Mouse (Mus musculus) embryonic facial prominence, embryonic 10.5 days (tissue): ENCODE measurements around the gene Elmo1. TPM values are rescaled to one million over a fixed set of nuclear protein-coding genes. Genes with fewer than 3 reads are reported as not detected.

Source experiments
- DNase-seq: peaks from one replicate; pipeline ENCODE4 v3.0.0-alpha.2; 2017; ENCODE audit warnings: low spot score
- H3K27ac ChIP-seq: fragments of 300-500 bp; sonication (generic); replicated peaks from 2 replicates; pipeline ENCODE4 v1.5.1; 2016; ENCODE audit warnings: mild to moderate bottlenecking
- H3K27me3 ChIP-seq: fragments of 300-500 bp; sonication (generic); replicated peaks from 2 replicates; pipeline ENCODE4 v1.6.1; 2016; ENCODE audit warnings: low read depth, mild to moderate bottlenecking; ENCODE audit not compliant: poor library complexity, severe bottlenecking
- H3K36me3 ChIP-seq: fragments of 300-500 bp; sonication (generic); replicated peaks from 2 replicates; pipeline ENCODE4 v1.6.1; 2016; ENCODE audit warnings: mild to moderate bottlenecking, moderate library complexity
- H3K4me1 ChIP-seq: fragments of 300-500 bp; sonication (generic); 2 replicates; pipeline ENCODE4 v1.6.1; 2016
- H3K4me3 ChIP-seq: fragments of 300-500 bp; sonication (generic); 2 replicates; pipeline ENCODE4 v1.5.1; 2016; ENCODE audit warnings: mild to moderate bottlenecking, moderate library complexity
- H3K9me3 ChIP-seq: fragments of 300-500 bp; sonication (generic); 2 replicates; pipeline ENCODE4 v1.6.1; 2016; ENCODE audit warnings: mild to moderate bottlenecking
- WGBS: fragments of 180-500 bp; shearing (Covaris S2); methylation state at CpG from one replicate; pipeline ENCODE4 v1.1.7; 2016; 5-methylcytosine and 5-hydroxymethylcytosine counted together
- polyA plus RNA-seq: library from polyadenylated mRNA; unstranded; fragments of >200 nt; fragmentation: Nextera tagmentation; extraction: Ambion mirVana; gene quantifications from 2 replicates; pipeline ENCODE4 v1.2.1, GENCODE M21; 2016

Elmo1 gene
- polyA plus RNA-seq, 1 experiment from 2014 or later: 9.0 TPM

GRCm38 (mm10) chr13:20384846-20385245 lies 294.4 kb downstream of the Elmo1 start:
- 89% methylated on average over 2 of the region's 2 CpGs for WGBS
- Histone ChIP-seq H3K4me3 (no peak overlapping the region), H3K9me3 (no peaks in the 10 kb centered on the region), H3K4me1 (peaks cover 2% of the 10 kb centered on the region; the same call in 1 of the 2 replicates), H3K36me3 (no peaks in the 10 kb centered on the region), H3K27ac (no peak overlapping the region), H3K27me3 (no peaks in the 10 kb centered on the region)
- no peak for DNase-seq

DNA sequence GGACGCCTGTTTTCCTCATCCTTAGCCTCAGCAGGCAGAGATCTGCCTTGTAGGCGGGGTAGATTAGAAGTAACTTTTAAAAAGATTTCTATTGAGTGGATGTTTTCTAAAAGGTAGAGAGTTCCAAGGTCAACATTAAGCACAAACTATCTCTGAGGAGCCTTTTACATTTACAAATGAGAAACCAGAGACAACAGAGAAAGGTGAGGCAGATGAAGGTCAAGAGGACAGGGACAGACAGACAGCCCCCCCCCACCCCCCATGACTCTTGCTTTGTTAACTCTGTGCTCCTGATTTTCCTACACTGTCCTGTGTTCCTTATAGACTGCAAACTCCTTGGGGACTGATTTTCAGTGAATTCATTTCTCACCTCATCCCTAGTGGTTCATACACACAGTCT lies 295.0 kb downstream of the Elmo1 start:
- no peak overlapping the region for H3K27ac ChIP-seq
- H3K36me3 ChIP-seq: no peaks in the 10 kb centered on the region
- no peak for DNase-seq
- H3K9me3 ChIP-seq: no peaks in the 10 kb centered on the region
- H3K4me1 ChIP-seq: peaks cover 2% of the 10 kb centered on the region; the same call in 1 of the 2 replicates
- H3K27me3 ChIP-seq: no peaks in the 10 kb centered on the region
- H3K4me3 ChIP-seq: no peak overlapping the region
- WGBS: 77% methylated on average over 2 of the region's 2 CpGs

DNA sequence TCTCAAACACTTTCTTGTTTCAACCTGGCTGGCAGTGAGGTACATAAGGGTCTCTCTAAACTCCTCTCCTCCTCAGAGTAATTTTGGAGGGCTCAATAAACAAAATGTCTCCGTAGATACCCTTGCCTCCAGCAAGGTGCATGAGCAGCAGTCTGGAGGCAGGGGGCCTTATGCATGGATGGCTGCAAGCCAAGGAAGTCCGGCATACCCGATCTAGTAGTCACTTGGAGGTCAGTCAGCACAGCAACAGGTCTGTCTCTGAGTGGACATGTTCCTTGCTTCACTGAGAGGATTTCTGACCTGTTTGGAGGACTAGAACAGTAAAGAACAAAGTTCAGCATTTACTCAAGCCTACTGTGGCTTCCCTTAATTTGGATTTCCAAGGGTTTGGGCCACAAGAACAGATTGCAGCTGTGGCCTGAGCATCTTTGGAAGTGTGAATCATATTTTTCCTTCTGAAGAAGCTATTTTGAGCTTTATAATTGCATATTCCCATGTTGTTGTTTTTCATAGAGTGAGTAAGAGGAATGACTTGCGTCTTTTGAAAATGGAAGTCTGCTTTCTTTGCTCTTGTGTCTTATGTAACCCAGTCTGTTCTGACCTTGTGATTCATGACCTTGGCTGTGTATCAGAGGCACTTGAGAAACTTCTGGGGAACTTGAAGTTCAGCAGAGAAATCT lies 296.2 kb downstream of the Elmo1 start:
- no peak overlapping the region for H3K4me3 ChIP-seq
- no peak for DNase-seq
- H3K36me3 ChIP-seq: no peaks in the 10 kb centered on the region
- no peaks in the 10 kb centered on the region for H3K27me3 ChIP-seq
- WGBS: 84% methylated on average over 4 of the region's 4 CpGs
- H3K27ac ChIP-seq: no peak overlapping the region
- peaks cover 2% of the 10 kb centered on the region; the same call in 1 of the 2 replicates for H3K4me1 ChIP-seq
- no peaks in the 10 kb centered on the region for H3K9me3 ChIP-seq

- H3K4me1 ChIP-seq: no peaks in the 10 kb centered on the region
- H3K4me3 ChIP-seq: no peak overlapping the region
- H3K36me3 ChIP-seq: no peaks in the 10 kb centered on the region
- no peaks in the 10 kb centered on the region for H3K9me3 ChIP-seq
- DNase-seq: no peak
- H3K27ac ChIP-seq: no peak overlapping the region
- WGBS: 89% methylated on average over 3 of the region's 3 CpGs
- H3K27me3 ChIP-seq: no peaks in the 10 kb centered on the region
These were observed 302.6 kb downstream of the Elmo1 start for GRCm38 (mm10) chr13:20392824-20393598.

- 88% methylated on average over 3 of the region's 3 CpGs for WGBS
- no peak for DNase-seq
- Histone ChIP-seq H3K36me3 (no peaks in the 10 kb centered on the region), H3K27ac (no peak overlapping the region), H3K4me3 (no peak overlapping the region), H3K4me1 (no peaks in the 10 kb centered on the region), H3K27me3 (no peaks in the 10 kb centered on the region), H3K9me3 (no peaks in the 10 kb centered on the region)
These were observed 307.3 kb downstream of the Elmo1 start for GRCm38 (mm10) chr13:20397744-20398143.

GRCm38 (mm10) chr13:20398311-20398710 lies 307.9 kb downstream of the Elmo1 start:
- Histone ChIP-seq H3K4me3 (no peak overlapping the region), H3K27ac (no peak overlapping the region), H3K4me1 (no peaks in the 10 kb centered on the region), H3K9me3 (no peaks in the 10 kb centered on the region), H3K36me3 (no peaks in the 10 kb centered on the region), H3K27me3 (no peaks in the 10 kb centered on the region)
- 90% methylated on average over 4 of the region's 4 CpGs for WGBS
- DNase-seq: no peak

- Histone ChIP-seq H3K36me3 (no peaks in the 10 kb centered on the region), H3K27me3 (no peaks in the 10 kb centered on the region), H3K27ac (no peak overlapping the region), H3K4me1 (no peaks in the 10 kb centered on the region), H3K9me3 (no peaks in the 10 kb centered on the region), H3K4me3 (no peak overlapping the region)
- no peak for DNase-seq
- 85% methylated on average over 3 of the region's 3 CpGs for WGBS
These were observed 314.1 kb downstream of the Elmo1 start for GRCm38 (mm10) chr13:20404530-20404929.

GRCm38 (mm10) chr13:20406470-20407213 lies 316.2 kb downstream of the Elmo1 start:
- Histone ChIP-seq H3K27ac (no peak overlapping the region), H3K27me3 (no peaks in the 10 kb centered on the region), H3K4me3 (no peak overlapping the region), H3K36me3 (no peaks in the 10 kb centered on the region), H3K9me3 (no peaks in the 10 kb centered on the region), H3K4me1 (no peaks in the 10 kb centered on the region)
- DNase-seq: no peak
- 87% methylated on average over 11 of the region's 11 CpGs for WGBS

DNA sequence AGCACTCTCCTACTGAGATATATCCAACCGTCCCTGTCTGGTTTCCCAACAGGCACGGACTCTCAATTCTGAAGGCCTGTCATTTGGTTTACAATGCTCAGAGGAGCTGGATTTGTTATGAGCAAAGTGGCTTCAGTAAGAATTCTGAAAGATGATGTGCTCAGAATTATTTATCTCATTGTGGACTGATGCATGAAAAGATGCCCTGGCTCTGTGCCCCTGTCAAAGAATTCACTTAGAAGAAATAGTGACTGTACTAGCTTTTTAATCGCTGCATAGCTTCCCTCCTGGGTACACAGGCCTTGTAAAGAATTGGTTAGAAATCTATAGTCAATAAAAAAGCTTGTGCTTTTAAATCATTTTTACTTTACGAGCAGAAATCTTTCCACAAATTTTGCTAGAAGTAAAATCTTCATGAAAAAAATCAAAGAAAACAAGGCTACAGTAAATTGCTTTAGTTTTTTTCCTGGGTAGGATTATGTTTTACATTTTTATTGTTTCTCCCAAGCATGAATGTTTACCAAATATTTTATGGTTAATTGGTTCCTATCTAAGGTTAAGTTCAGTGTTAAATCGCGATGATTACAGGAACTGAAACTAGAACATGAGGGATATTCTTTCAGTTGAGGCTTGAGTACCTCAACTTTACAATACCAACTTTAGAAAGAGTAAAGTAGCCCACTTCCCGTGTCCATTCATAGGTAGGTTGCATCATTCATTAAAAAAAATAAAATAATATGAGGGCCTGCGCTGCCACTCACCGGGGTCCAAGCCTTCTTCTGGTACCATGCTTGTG lies 320.1 kb downstream of the Elmo1 start:
- DNase-seq: no peak
- H3K4me3 ChIP-seq: no peak overlapping the region
- H3K27me3 ChIP-seq: no peaks in the 10 kb centered on the region
- no peaks in the 10 kb centered on the region for H3K36me3 ChIP-seq
- no peaks in the 10 kb centered on the region for H3K4me1 ChIP-seq
- WGBS: 90% methylated on average over 9 of the region's 9 CpGs
- no peaks in the 10 kb centered on the region for H3K9me3 ChIP-seq
- H3K27ac ChIP-seq: no peak overlapping the region

DNA sequence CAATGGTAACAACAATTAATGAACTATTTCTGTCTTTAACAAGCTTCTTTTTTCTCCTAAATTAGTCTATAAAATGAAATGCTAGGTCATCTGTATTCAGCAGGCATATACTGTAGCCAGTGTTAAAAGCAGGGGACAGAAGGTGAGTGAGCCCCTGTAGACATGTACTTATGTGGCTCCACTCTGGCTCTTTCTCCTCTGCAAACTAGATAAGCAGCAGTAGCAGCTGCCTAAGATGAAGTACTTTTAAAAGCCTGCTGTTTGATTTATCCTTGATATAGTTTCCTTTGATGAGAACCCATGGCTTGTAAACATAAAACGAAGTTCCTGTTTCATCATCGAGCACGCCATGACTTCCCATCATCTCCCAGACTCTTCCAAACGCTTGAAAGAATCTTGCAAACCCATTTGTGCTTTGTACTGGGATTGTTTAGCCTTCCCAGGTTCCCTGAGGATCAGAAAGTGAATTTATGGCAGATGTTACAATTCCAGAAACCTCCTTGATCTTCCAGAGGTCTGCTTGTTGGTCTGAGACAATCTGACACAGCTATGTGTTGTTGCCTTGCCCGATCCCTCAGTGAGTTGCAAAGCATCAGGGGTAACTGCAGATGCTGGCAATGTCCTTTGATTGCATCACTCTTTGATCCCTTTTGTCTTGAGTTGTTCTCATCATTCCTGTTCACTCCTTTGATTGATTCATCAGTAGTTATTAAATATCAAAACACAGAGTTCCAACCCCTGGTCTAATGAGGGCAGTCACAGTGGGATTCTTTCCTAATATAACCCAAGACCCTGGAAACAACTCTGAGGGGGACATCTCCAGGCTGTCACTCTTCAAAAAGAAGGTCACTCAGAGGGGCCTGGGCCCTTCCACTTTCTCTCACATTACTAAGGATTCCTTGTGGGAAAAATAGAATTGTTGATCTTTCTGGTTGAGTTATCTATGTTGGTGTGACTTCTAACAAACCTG lies 326.6 kb downstream of the Elmo1 start:
- Histone ChIP-seq H3K9me3 (no peaks in the 10 kb centered on the region), H3K27ac (no peak overlapping the region), H3K36me3 (no peaks in the 10 kb centered on the region), H3K4me1 (no peaks in the 10 kb centered on the region), H3K4me3 (no peak overlapping the region), H3K27me3 (no peaks in the 10 kb centered on the region)
- WGBS: 81% methylated on average over 5 of the region's 5 CpGs
- DNase-seq: no peak

DNA sequence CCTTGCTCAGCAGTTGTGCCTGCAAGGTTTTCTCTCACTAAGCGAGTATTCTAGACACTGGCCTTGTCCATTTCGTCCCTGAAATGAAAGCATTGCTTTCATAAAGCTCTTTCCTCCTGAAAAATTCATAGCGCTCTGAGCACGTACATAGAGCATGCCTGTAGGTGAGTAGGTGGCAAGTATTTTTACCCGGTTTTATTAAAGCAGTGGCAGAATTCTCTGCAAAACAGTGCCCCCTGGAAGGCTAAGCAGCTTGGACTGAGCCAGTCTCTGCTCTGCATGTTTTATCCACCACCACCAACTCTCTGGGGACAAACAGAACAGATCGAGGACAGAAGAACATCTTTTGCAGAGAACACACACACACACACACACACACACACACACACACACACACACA lies 340.6 kb downstream of the Elmo1 start:
- H3K27ac ChIP-seq: no peak overlapping the region
- H3K4me1 ChIP-seq: no peaks in the 10 kb centered on the region
- DNase-seq: no peak
- 83% methylated on average over 6 of the region's 6 CpGs for WGBS
- H3K4me3 ChIP-seq: no peak overlapping the region
- H3K36me3 ChIP-seq: no peaks in the 10 kb centered on the region
- H3K27me3 ChIP-seq: no peaks in the 10 kb centered on the region
- no peaks in the 10 kb centered on the region for H3K9me3 ChIP-seq
